Mouse (Mus musculus): ENCODE results near the gene BC052040.

The BC052040 gene
- long read RNA-seq, experiment 1, partial matches to known transcripts, result 0 of 3 reads
- long read RNA-seq, experiment 1, other reads (novel, unspliced or antisense), result 3 of 3 reads
- long read RNA-seq, experiment 2, partial matches to known transcripts, result 0 of 5 reads
- long read RNA-seq, experiment 2, other reads (novel, unspliced or antisense), result 5 of 5 reads

- intact Hi-C loops (cut with DNase I), result no loop called here
Observed at GRCm38 (mm10) chr2:115581241-115581988, at the start of gene BC052040. TSS of gene BC052040 (plus strand) at chr2:115581716.

- intact Hi-C loops (cut with DNase I), result no loop called here
Observed at GRCm38 (mm10) chr2:115538009-115538690, 43.4 kb upstream of the BC052040 start.

GRCm38 (mm10) chr2:115538691-115539283, 42.7 kb upstream of the BC052040 start:
- intact Hi-C loops (cut with DNase I), result no loop called here

- intact Hi-C loops (cut with DNase I), result no loop called here
Observed at GRCm38 (mm10) chr2:115539731-115540130, 41.8 kb upstream of the BC052040 start.

GRCm38 (mm10) chr2:115542401-115543123, 39.0 kb upstream of the BC052040 start:
- intact Hi-C loops (cut with DNase I), result no loop called here

GRCm38 (mm10) chr2:115543212-115543611, 38.3 kb upstream of the BC052040 start:
- intact Hi-C loops (cut with DNase I), result no loop called here

- intact Hi-C loops (cut with DNase I), result no loop called here
Observed at GRCm38 (mm10) chr2:115551901-115552300, 29.6 kb upstream of the BC052040 start.

GRCm38 (mm10) chr2:115562155-115562827, 19.2 kb upstream of the BC052040 start:
- intact Hi-C loops (cut with DNase I), result no loop called here

- intact Hi-C loops (cut with DNase I), result no loop called here
Observed at GRCm38 (mm10) chr2:115563436-115564093, 18.0 kb upstream of the BC052040 start.

GRCm38 (mm10) chr2:115571996-115572395, 9.5 kb upstream of the BC052040 start:
- intact Hi-C loops (cut with DNase I), result no loop called here

GRCm38 (mm10) chr2:115574802-115575201, 6.7 kb upstream of the BC052040 start:
- intact Hi-C loops (cut with DNase I), result no loop called here

- intact Hi-C loops (cut with DNase I), result no loop called here
Observed at GRCm38 (mm10) chr2:115579171-115579900, 2.2 kb upstream of the BC052040 start.

- intact Hi-C loops (cut with DNase I), result no loop called here
Observed at GRCm38 (mm10) chr2:115579976-115580375, 1.5 kb upstream of the BC052040 start.

- intact Hi-C loops (cut with DNase I), result no loop called here
Observed at GRCm38 (mm10) chr2:115581989-115582608, 583 bp downstream of the BC052040 start.

- intact Hi-C loops (cut with DNase I), result no loop called here
Observed at GRCm38 (mm10) chr2:115583776-115584175, 2.3 kb downstream of the BC052040 start.

- intact Hi-C loops (cut with DNase I), result no loop called here
Observed at GRCm38 (mm10) chr2:115590602-115591001, 9.1 kb downstream of the BC052040 start.

- intact Hi-C loops (cut with DNase I), result no loop called here
Observed at GRCm38 (mm10) chr2:115592651-115593119, 11.2 kb downstream of the BC052040 start.

GRCm38 (mm10) chr2:115597017-115597416, 15.5 kb downstream of the BC052040 start:
- intact Hi-C loops (cut with DNase I), result no loop called here

- intact Hi-C loops (cut with DNase I), result no loop called here
Observed at GRCm38 (mm10) chr2:115598266-115598665, 16.8 kb downstream of the BC052040 start.

All from adrenal gland (tissue).